Mouse (Mus musculus) cortical plate, adult 2 months (tissue): ENCODE results near the gene Dctn5. TPM values are rescaled to one million over a fixed set of nuclear protein-coding genes. Genes with fewer than 3 reads are reported as not detected.

Experiments used
- H3K27ac ChIP-seq: fragments of 200-500 bp; 2 replicates; pipeline ENCODE4 v1.5.1; 2012; ENCODE audit warnings: low read length, control low read depth, inconsistent platforms; ENCODE audit not compliant: insufficient read depth
- H3K4me1 ChIP-seq: fragments of 200-500 bp; 2 replicates; pipeline ENCODE4 v1.6.1; 2011; ENCODE audit warnings: low read length; ENCODE audit not compliant: control insufficient read depth, insufficient read depth
- H3K4me3 ChIP-seq: fragments of 200-500 bp; 2 replicates; pipeline ENCODE4 v1.5.1; 2011; ENCODE audit warnings: mild to moderate bottlenecking, low read length, control low read depth; ENCODE audit not compliant: insufficient read depth
- CTCF ChIP-seq: fragments of 200-500 bp; IDR thresholded peaks from 2 replicates; pipeline ENCODE4 v1.5.1; 2011; ENCODE audit warnings: mild to moderate bottlenecking, control low read depth, low read length; ENCODE audit not compliant: insufficient read depth; ENCODE audit errors: extremely low read depth
- POLR2A ChIP-seq: fragments of 200-500 bp; IDR thresholded peaks from 2 replicates; pipeline ENCODE4 v1.6.1; 2011; ENCODE audit warnings: mild to moderate bottlenecking, low read length, control low read depth; ENCODE audit not compliant: insufficient read depth; ENCODE audit errors: extremely low read depth
- polyA plus RNA-seq: library from polyadenylated mRNA; depleted of rRNA; stranded (reverse); fragments of >200 nt; gene quantifications from 2 replicates; pipeline ENCODE4 v1.2.3, GENCODE M21; 2012

Gene Dctn5
- polyA plus RNA-seq, 1 experiment: 126 TPM

GRCm38 (mm10) chr7:122123518-122123917 lies 9.3 kb upstream of the Dctn5 start:
- Histone ChIP-seq H3K4me3 (no peak overlapping the region), H3K27ac (no peak overlapping the region), H3K4me1 (no peaks in the 10 kb centered on the region)
- TF ChIP-seq CTCF: no peak
- no peak for TF ChIP-seq POLR2A

GRCm38 (mm10) chr7:122125636-122126035 lies 7.2 kb upstream of the Dctn5 start:
- Histone ChIP-seq H3K27ac (no peak overlapping the region), H3K4me1 (no peaks in the 10 kb centered on the region), H3K4me3 (no peak overlapping the region)
- TF ChIP-seq CTCF: no peak

GRCm38 (mm10) chr7:122126946-122127345 lies 5.9 kb upstream of the Dctn5 start:
- Histone ChIP-seq H3K4me1 (no peaks in the 10 kb centered on the region), H3K27ac (no peak overlapping the region), H3K4me3 (no peak overlapping the region)
- TF ChIP-seq POLR2A: no peak
- no peak for TF ChIP-seq CTCF

- no peak for TF ChIP-seq POLR2A
- TF ChIP-seq CTCF: no peak
- Histone ChIP-seq H3K27ac (no peak overlapping the region), H3K4me3 (no peak overlapping the region; the same call in 1 of the 2 replicates), H3K4me1 (peaks cover 1% of the 10 kb centered on the region; the same call in 1 of the 2 replicates)
These were observed 1.0 kb upstream of the Dctn5 start for GRCm38 (mm10) chr7:122131834-122132233.

GRCm38 (mm10) chr7:122133338-122133625 lies 441 bp downstream of the Dctn5 start:
- Histone ChIP-seq H3K4me1 (peaks cover 1% of the 10 kb centered on the region; the same call in 1 of the 2 replicates), H3K4me3 (peak overlapping the region; percentile 82), H3K27ac (peak overlapping the region; percentile 22; the same call in 1 of the 2 replicates)
- TF ChIP-seq CTCF (no peak), POLR2A (no peak)

GRCm38 (mm10) chr7:122135070-122135469 lies 2.2 kb downstream of the Dctn5 start:
- Histone ChIP-seq H3K27ac (no peak overlapping the region), H3K4me1 (peaks cover 1% of the 10 kb centered on the region; the same call in 1 of the 2 replicates), H3K4me3 (no peak overlapping the region)
- TF ChIP-seq POLR2A (no peak), CTCF (peak; percentile 13; the same call in 1 of the 2 replicates)

- TF ChIP-seq POLR2A: no peak
- no peak for TF ChIP-seq CTCF
- no peak overlapping the region for H3K27ac ChIP-seq
- no peak overlapping the region for H3K4me3 ChIP-seq
- peaks cover 1% of the 10 kb centered on the region; the same call in 1 of the 2 replicates for H3K4me1 ChIP-seq
These were observed 4.2 kb downstream of the Dctn5 start for GRCm38 (mm10) chr7:122137071-122137470.

- Histone ChIP-seq H3K27ac (no peak overlapping the region), H3K4me3 (no peak overlapping the region), H3K4me1 (peaks cover 1% of the 10 kb centered on the region; the same call in 1 of the 2 replicates)
- TF ChIP-seq POLR2A (no peak), CTCF (no peak)
These were observed 5.3 kb downstream of the Dctn5 start for GRCm38 (mm10) chr7:122138190-122138589.

GRCm38 (mm10) chr7:122140991-122141390 lies 8.2 kb downstream of the Dctn5 start:
- Histone ChIP-seq H3K27ac (no peak overlapping the region), H3K4me3 (no peak overlapping the region), H3K4me1 (no peaks in the 10 kb centered on the region)
- TF ChIP-seq CTCF (no peak), POLR2A (no peak)

GRCm38 (mm10) chr7:122152473-122152872 lies 19.6 kb downstream of the Dctn5 start:
- Histone ChIP-seq H3K27ac (no peak overlapping the region), H3K4me1 (no peaks in the 10 kb centered on the region), H3K4me3 (no peak overlapping the region)
- TF ChIP-seq POLR2A: no peak
- no peak for TF ChIP-seq CTCF

GRCm38 (mm10) chr7:122158488-122158887 lies 25.6 kb downstream of the Dctn5 start:
- Histone ChIP-seq H3K27ac (no peak overlapping the region), H3K4me1 (no peaks in the 10 kb centered on the region), H3K4me3 (peak overlapping the region; percentile 71)
- TF ChIP-seq POLR2A (no peak), CTCF (no peak)
